Mouse (Mus musculus) bone marrow macrophage, adult 2 months (primary cell): ENCODE data around the gene Vcam1.

Source experiments
- CTCF ChIP-seq: IDR thresholded peaks from 2 replicates; pipeline ENCODE4 v1.5.1; 2012; ENCODE audit warnings: low read depth, mild to moderate bottlenecking, low read length, moderate library complexity
- POLR2A ChIP-seq: IDR thresholded peaks from 2 replicates; pipeline ENCODE4 v1.6.1; 2012; ENCODE audit warnings: mild to moderate bottlenecking, low read depth, low read length, borderline replicate concordance

DNA sequence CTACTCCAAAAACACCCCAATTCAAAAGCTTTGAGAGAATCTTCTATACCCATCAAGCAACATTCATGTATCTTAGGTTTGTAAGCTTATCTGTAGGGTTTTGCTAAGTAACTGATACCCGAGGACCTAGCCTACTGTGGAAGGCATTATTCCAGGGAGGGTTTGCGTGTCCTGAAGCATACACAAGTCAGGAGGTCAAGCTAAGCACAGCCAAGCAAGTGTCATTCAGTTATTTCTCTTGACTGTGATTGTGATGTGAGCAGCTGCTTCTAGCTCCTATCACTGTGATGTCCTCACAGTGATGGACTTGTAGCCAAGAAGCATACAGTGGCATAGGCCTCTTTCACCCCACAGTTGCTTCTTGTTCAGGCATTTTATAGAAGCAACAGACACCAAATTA is 35.2 kb downstream of the Vcam1 start:
- TF ChIP-seq POLR2A (no peak), CTCF (no peak)
